Mouse (Mus musculus) embryonic fibroblast, embryonic 13.5 days (primary cell): ENCODE results near the gene Bhlhe23. TPM values are rescaled to one million over a fixed set of nuclear protein-coding genes. Genes with fewer than 3 reads are reported as not detected.
A peak's percentile ranks its signal among the peaks of the same experiment; 100 is the strongest.

ENCODE experiments used
- H3K27ac ChIP-seq: 2 replicates; pipeline ENCODE4 v1.5.1; 2012; ENCODE audit warnings: low read length, control low read depth, inconsistent platforms; ENCODE audit not compliant: insufficient read depth
- H3K4me1 ChIP-seq: 2 replicates; pipeline ENCODE4 v1.6.1; 2011; ENCODE audit warnings: low read length; ENCODE audit not compliant: control insufficient read depth, insufficient read depth
- H3K4me3 ChIP-seq: 2 replicates; pipeline ENCODE4 v1.5.1; 2011; ENCODE audit warnings: mild to moderate bottlenecking, control low read depth, low read length; ENCODE audit not compliant: insufficient read depth
- CTCF ChIP-seq: IDR thresholded peaks from 2 replicates; pipeline ENCODE4 v1.5.1; 2011; ENCODE audit warnings: mild to moderate bottlenecking, control low read depth, low read length, moderate library complexity, borderline replicate concordance; ENCODE audit not compliant: insufficient read depth
- POLR2A ChIP-seq: IDR thresholded peaks from 2 replicates; pipeline ENCODE4 v1.6.1; 2011; ENCODE audit warnings: low read depth, mild to moderate bottlenecking, control low read depth, low read length, moderate library complexity
- polyA plus RNA-seq: library from polyadenylated mRNA; stranded (reverse); fragments of >200 nt; gene quantifications from 2 replicates; pipeline ENCODE4 v1.2.4, GENCODE M21; 2011; ENCODE audit warnings: low read depth; ENCODE audit not compliant: missing spikeins, insufficient read length

The Bhlhe23 gene
- polyA plus RNA-seq, 1 experiment: not detected

DNA sequence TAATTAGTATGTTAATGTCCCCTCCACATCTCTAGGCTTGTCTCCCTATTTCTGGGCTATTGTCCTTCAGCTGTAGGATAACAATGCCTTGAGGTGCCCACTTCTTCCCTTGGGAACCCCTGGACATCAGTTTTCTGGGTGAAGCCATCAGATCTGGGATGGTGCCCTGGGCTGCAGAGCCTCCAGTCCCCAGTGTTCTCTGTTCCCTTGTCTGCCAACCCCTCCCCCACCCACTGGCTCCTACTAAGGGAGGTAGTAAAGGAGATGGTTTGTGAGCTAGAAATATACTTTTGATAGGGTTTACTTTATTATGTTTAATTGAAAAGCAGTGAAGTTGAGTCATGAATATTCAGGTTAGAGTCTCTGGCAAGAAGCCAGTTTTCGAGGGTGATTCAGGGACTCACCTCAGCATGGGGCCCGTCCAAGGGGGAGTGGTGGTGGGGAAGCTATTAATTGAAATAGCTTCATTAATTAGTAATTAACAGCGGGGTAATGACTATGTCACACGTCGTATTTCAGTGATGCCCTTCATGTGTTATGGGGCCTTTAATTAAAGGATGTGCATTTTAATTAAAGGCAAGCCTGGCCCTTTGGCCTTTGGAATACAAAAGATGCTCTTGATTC, 30.0 kb downstream of the Bhlhe23 start:
- Histone ChIP-seq H3K27ac (no peak overlapping the region), H3K4me1 (no peaks in the 10 kb centered on the region), H3K4me3 (no peak overlapping the region)
- no peak for TF ChIP-seq CTCF
- TF ChIP-seq POLR2A: no peak

DNA sequence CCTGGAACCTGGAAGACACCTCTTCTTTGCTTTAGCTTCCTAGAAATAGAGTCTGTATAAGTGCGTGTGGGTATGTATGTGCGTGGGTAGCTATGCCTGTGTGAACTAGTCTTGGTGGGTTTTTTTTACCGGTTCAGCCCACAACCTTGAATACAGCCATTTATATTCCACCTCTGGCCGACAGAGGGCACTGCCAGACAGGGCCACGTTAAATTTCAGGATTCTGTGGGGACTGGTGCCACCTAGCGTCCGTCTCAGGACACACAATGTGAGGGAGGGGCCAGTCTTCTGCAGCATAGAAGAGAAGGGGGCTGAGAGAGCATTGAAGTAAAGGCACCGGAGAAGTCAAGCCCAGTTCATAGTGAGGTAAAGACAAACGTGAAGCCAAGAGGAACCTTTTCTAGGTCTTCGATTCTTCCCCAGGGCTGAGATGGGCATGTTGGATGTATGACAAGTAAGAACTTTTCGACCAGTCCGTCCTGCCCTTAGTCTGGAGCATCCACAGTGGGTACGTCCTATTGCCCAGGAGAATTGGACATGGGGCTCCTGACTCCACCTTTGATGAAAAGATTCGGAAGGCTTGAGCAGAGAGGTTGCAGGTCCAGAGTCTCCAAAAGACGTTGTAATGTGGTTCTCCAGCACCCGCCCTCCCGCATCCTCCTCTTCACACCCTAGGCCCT, 31.3 kb downstream of the Bhlhe23 start:
- Histone ChIP-seq H3K4me1 (no peaks in the 10 kb centered on the region), H3K27ac (no peak overlapping the region), H3K4me3 (no peak overlapping the region)
- TF ChIP-seq POLR2A: no peak
- peak; percentile 100 for TF ChIP-seq CTCF

DNA sequence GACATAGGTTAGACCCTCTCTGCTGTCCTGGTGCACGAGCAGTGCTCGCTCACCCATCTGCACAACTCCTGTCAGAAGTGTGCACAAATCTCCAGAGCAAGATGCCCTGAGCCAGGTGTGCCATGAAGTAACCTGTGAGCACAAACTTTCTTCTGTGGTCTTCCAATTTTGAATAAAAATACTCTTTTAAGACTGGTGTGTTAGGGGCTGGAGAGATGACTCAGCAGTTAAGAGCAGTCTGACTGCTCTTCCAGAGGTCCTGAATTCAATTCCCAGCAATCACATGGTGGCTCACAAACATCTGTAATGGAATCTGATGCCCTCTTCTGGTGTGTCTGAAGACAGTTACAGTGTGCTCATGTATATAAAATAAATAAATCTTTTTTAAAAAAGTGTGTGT, 33.4 kb downstream of the Bhlhe23 start:
- TF ChIP-seq POLR2A: no peak
- Histone ChIP-seq H3K27ac (no peak overlapping the region), H3K4me3 (no peak overlapping the region), H3K4me1 (no peaks in the 10 kb centered on the region)

DNA sequence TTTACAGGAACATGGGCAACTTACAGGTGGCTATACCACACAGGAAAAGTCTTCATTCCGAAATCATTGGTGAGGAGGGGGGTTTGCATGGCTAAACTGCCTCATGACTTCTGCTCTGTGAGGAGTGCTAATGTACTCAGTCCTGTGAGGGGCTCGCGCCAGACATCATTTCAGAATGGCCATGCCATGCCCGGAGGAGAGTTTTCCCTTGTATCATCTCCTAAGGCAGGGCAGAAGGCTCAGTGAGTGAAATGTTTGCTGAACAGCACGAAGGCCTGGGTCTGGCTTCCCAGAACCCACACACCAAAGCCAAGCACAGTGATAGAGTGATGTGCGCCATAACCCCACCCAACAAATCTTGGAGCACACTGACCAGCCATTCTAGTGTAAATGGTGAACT, 33.9 kb downstream of the Bhlhe23 start:
- H3K27ac ChIP-seq: no peak overlapping the region
- no peaks in the 10 kb centered on the region for H3K4me1 ChIP-seq
- TF ChIP-seq CTCF (no peak), POLR2A (no peak)
- H3K4me3 ChIP-seq: no peak overlapping the region

DNA sequence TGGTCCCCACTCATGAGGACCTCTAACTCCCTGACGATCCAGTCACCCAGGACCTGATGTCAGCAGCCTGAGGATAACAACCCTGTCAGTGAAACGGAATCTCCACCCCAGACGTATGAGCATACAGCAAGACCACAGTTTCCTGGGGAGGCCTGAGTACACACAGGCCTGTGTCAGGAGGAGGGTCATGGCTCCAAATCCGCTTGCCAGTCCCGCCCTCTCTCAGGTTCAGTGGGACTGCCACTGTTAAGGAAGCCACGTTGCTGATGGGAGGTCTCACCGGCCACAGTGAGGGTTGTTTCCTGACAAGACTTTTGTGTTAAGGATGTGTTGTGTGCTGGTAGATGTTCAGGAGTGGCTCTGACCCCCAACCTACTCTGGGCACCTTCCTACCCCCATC, 35.3 kb downstream of the Bhlhe23 start:
- Histone ChIP-seq H3K4me3 (no peak overlapping the region), H3K27ac (no peak overlapping the region), H3K4me1 (no peaks in the 10 kb centered on the region)
- TF ChIP-seq POLR2A (no peak), CTCF (no peak)

DNA sequence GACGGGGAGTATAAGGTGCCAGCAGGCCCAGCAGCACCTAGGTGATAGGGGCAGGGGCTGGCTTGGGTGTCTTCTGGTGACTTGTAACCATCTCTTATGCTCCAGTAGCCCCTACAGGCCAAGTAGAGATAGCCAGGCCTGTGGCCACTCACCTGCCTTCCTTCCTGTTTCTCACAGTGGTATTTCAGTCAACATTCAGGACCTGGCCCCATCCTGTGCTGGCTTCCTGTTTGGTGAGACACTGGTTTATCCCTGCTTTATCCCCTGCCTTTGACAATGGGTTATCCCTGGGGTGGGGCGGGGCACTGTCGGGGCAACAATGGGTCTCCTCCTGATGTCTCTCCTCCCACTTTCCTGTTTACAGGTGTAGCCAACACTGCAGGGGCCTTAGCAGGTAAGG, 36.4 kb downstream of the Bhlhe23 start:
- Histone ChIP-seq H3K27ac (no peak overlapping the region), H3K4me3 (no peak overlapping the region), H3K4me1 (no peaks in the 10 kb centered on the region)
- TF ChIP-seq POLR2A (no peak), CTCF (no peak)

DNA sequence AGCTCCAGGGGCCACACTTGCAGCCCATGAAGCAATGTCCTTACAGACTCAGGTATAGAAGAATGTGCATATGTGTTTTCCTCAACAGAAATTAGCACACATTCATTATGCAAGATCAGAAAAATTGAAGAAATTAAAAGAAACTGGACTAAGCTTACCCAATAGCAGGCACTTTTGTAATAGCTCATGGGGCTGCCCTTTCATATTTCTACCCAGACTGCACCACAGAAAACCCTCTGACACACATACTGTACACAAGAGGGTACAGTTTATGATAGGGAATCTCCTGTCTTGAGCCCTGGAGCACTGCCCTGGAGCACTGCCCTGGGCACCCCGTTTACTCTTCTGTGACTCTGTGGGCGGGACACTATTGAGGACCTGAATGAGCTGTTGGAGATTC, 38.7 kb downstream of the Bhlhe23 start:
- H3K4me1 ChIP-seq: no peaks in the 10 kb centered on the region
- H3K27ac ChIP-seq: no peak overlapping the region
- TF ChIP-seq CTCF: no peak
- no peak for TF ChIP-seq POLR2A
- H3K4me3 ChIP-seq: no peak overlapping the region

DNA sequence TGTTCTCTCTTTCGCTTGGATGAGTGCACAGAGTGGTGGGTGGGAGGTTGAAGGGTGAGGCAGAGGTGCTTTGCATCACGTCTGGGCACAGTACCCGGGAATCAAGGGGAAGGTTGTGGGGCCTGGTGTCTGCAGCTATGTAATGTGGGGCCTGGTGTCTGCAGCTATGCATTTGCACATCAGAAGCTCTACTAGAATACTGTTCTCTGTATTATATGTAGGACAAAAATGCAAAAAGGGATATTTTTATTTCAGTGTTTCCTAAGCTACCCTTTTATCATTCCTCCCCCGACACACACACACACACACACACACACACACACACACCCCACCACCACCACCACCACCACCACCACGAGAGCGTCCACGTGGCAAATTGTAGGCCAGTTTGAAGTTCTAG, 41.5 kb downstream of the Bhlhe23 start:
- H3K4me1 ChIP-seq: no peaks in the 10 kb centered on the region
- no peak for TF ChIP-seq CTCF
- TF ChIP-seq POLR2A: no peak

DNA sequence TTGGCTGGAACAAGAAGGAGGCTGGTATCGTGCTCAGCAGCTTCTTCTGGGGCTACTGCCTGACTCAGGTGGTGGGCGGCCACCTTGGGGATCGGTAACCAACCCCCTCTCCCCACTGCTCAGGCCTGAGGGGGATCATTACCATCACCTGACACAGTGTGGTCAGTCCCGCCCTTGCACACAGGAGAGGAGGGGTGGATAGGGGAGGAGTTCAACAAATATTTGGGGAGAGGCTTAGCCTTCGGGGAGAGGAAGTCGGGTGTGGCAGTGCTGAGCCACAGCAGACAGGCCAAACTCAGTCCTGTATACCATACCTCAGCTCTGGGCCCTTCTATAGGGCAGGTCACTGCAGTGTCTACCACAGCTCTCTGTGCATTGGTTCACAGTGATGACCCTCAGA, 44.7 kb downstream of the Bhlhe23 start:
- H3K4me3 ChIP-seq: no peak overlapping the region
- TF ChIP-seq CTCF (no peak), POLR2A (no peak)

More for the DNA sequence above, 41.5 kb downstream of the Bhlhe23 start:
- Histone ChIP-seq H3K4me3 (no peak overlapping the region), H3K27ac (no peak overlapping the region)

DNA sequence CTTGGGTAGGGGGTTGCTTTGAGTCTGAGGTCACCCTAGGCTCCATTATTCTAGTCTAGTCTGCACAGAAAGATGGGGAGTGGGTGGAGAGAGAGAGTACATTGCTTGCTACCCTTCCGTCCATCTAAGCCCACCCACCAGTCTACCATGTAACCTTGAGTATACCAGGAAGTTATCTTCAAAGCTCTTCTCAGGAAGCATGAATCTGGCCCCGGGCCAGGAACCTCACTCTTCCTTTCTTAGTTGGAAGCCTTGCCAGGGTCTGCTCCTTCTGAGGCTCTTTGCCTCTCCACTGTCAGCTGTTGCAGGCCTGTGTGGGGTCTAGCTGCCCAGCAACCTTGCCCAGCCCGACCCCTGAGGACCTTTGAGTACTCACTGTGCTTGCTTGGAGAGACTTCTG, 45.7 kb downstream of the Bhlhe23 start:
- H3K27ac ChIP-seq: no peak overlapping the region
- H3K4me3 ChIP-seq: no peak overlapping the region
- H3K4me1 ChIP-seq: no peaks in the 10 kb centered on the region
- TF ChIP-seq POLR2A: no peak
- no peak for TF ChIP-seq CTCF

More for the DNA sequence above, 44.7 kb downstream of the Bhlhe23 start:
- Histone ChIP-seq H3K27ac (no peak overlapping the region), H3K4me1 (no peaks in the 10 kb centered on the region)

DNA sequence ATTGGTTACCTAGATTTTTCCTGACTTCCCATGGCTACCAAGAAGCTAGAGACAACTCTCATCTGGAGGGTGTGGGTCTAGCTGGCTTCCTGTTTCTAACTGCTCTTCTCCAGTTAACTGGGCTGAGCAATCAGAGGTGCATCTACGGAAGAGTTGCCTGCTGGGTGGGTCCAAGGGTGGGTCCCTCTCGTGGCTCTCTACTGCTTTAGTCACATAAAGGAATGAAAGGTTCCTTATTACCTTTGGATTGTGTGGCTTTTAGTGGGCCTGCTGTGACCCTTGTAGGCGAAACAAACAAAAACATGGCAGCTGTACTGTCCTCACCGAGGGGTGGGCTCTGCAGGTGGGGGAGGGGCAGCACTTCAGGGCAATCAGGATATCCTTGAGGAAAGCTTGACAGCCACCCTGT, 49.1 kb downstream of the Bhlhe23 start:
- no peak overlapping the region for H3K27ac ChIP-seq
- TF ChIP-seq POLR2A (no peak), CTCF (no peak)
- H3K4me3 ChIP-seq: no peak overlapping the region
- H3K4me1 ChIP-seq: no peaks in the 10 kb centered on the region
